Mouse (Mus musculus): Measurements from ENCODE around the gene Lce6a. TPM values are rescaled to one million over a fixed set of nuclear protein-coding genes. Genes with fewer than 3 reads are reported as not detected.

Gene Lce6a
- not detected in 2 replicates for polyA plus RNA-seq (2015; fragmentation: Nextera tagmentation; extraction: Ambion mirVana)

- 80% methylated on average over 2 of the region's 2 CpGs for WGBS
- no peak within 1 kb of the TSS for H3K27ac ChIP-seq (ENCODE audit: low read length)
- no peak for ATAC-seq
These were observed at the start of gene Lce6a for GRCm38 (mm10) chr3:92621560-92621959. TSS of gene Lce6a (minus strand) at chr3:92621660.

GRCm38 (mm10) chr3:92670215-92670614, 48.8 kb upstream of the Lce6a start, which contains the start of gene Lce1a2:
TSS of gene Lce1a2 (minus strand) at chr3:92670315.
- H3K4me1 ChIP-seq (ENCODE audit: control insufficient read depth, insufficient read depth, low read length): no peaks in the 10 kb centered on the region

More at GRCm38 (mm10) chr3:92621560-92621959, at the start of gene Lce6a:
- H3K9ac ChIP-seq (ENCODE audit: low read depth, low read length): no peak within 1 kb of the TSS
- H3K4me3 ChIP-seq (ENCODE audit: low read depth, low read length): no peak within 1 kb of the TSS
- no peaks in the 10 kb centered on the region for H3K36me3 ChIP-seq (ENCODE audit: control insufficient read depth, insufficient read depth, low read length)
- no peaks in the 10 kb centered on the region for H3K27me3 ChIP-seq (ENCODE audit: control insufficient read depth, insufficient read depth, low read depth, low read length)
- H3K4me2 ChIP-seq (ENCODE audit: low read length): no peak within 1 kb of the TSS
- no peaks in the 10 kb centered on the region for H3K4me1 ChIP-seq (ENCODE audit: control insufficient read depth, insufficient read depth, low read length)
- no peaks in the 10 kb centered on the region for H3K9me3 ChIP-seq (replicated peaks; ENCODE audit: control insufficient read depth, low read length, poor library complexity, severe bottlenecking)

GRCm38 (mm10) chr3:92656826-92657225, 35.4 kb upstream of the Lce6a start, which contains the start of gene Lce1b:
TSS of gene Lce1b (minus strand) at chr3:92656926.
- Histone ChIP-seq H3K4me3 (ENCODE audit: low read depth, low read length) (no peak within 1 kb of the TSS), H3K9ac (ENCODE audit: low read depth, low read length) (no peak within 1 kb of the TSS), H3K9me3 (replicated peaks; ENCODE audit: control insufficient read depth, low read length, poor library complexity, severe bottlenecking) (no peaks in the 10 kb centered on the region), H3K4me2 (ENCODE audit: low read length) (no peak within 1 kb of the TSS), H3K36me3 (ENCODE audit: control insufficient read depth, insufficient read depth, low read length) (no peaks in the 10 kb centered on the region), H3K27me3 (ENCODE audit: control insufficient read depth, insufficient read depth, low read depth, low read length) (no peaks in the 10 kb centered on the region), H3K4me1 (ENCODE audit: control insufficient read depth, insufficient read depth, low read length) (no peaks in the 10 kb centered on the region), H3K27ac (ENCODE audit: low read length) (no peak within 1 kb of the TSS)
- no peak for ATAC-seq

More at GRCm38 (mm10) chr3:92670215-92670614, 48.8 kb upstream of the Lce6a start, which contains the start of gene Lce1a2:
- ATAC-seq: no peak
- Histone ChIP-seq H3K36me3 (ENCODE audit: control insufficient read depth, insufficient read depth, low read length) (no peaks in the 10 kb centered on the region), H3K9ac (ENCODE audit: low read depth, low read length) (no peak within 1 kb of the TSS), H3K27me3 (ENCODE audit: control insufficient read depth, insufficient read depth, low read depth, low read length) (no peaks in the 10 kb centered on the region), H3K9me3 (replicated peaks; ENCODE audit: control insufficient read depth, low read length, poor library complexity, severe bottlenecking) (no peaks in the 10 kb centered on the region), H3K27ac (ENCODE audit: low read length) (no peak within 1 kb of the TSS), H3K4me2 (ENCODE audit: low read length) (no peak within 1 kb of the TSS), H3K4me3 (ENCODE audit: low read depth, low read length) (no peak within 1 kb of the TSS)

- no peaks in the 10 kb centered on the region for H3K9me3 ChIP-seq (replicated peaks; ENCODE audit: control insufficient read depth, low read length, poor library complexity, severe bottlenecking)
- H3K9ac ChIP-seq (ENCODE audit: low read depth, low read length): no peak within 1 kb of the TSS
- no peaks in the 10 kb centered on the region for H3K27me3 ChIP-seq (ENCODE audit: control insufficient read depth, insufficient read depth, low read depth, low read length)
- H3K4me2 ChIP-seq (ENCODE audit: low read length): no peak within 1 kb of the TSS
- 87% methylated on average over 1 of the region's 1 CpGs for WGBS
- H3K4me1 ChIP-seq (ENCODE audit: control insufficient read depth, insufficient read depth, low read length): no peaks in the 10 kb centered on the region
- ATAC-seq: no peak
- no peak within 1 kb of the TSS for H3K27ac ChIP-seq (ENCODE audit: low read length)
- no peaks in the 10 kb centered on the region for H3K36me3 ChIP-seq (ENCODE audit: control insufficient read depth, insufficient read depth, low read length)
- H3K4me3 ChIP-seq (ENCODE audit: low read depth, low read length): no peak within 1 kb of the TSS
These were observed 26.7 kb upstream of the Lce6a start, which contains the start of gene Lce1a1 for GRCm38 (mm10) chr3:92648207-92648606. TSS of gene Lce1a1 (minus strand) at chr3:92648307.

- Histone ChIP-seq H3K27ac (ENCODE audit: low read length) (no peak overlapping the region), H3K27me3 (ENCODE audit: control insufficient read depth, insufficient read depth, low read depth, low read length) (no peaks in the 10 kb centered on the region), H3K4me3 (ENCODE audit: low read depth, low read length) (no peak overlapping the region), H3K9ac (ENCODE audit: low read depth, low read length) (no peak overlapping the region), H3K4me2 (ENCODE audit: low read length) (no peak overlapping the region), H3K36me3 (ENCODE audit: control insufficient read depth, insufficient read depth, low read length) (no peaks in the 10 kb centered on the region), H3K9me3 (replicated peaks; ENCODE audit: control insufficient read depth, low read length, poor library complexity, severe bottlenecking) (no peaks in the 10 kb centered on the region), H3K4me1 (ENCODE audit: control insufficient read depth, insufficient read depth, low read length) (no peaks in the 10 kb centered on the region)
- ATAC-seq: no peak
- WGBS: 93% methylated on average over 15 of the region's 15 CpGs
These were observed 18.4 kb upstream of the Lce6a start for GRCm38 (mm10) chr3:92639854-92640253.

GRCm38 (mm10) chr3:92638653-92638991, 17.2 kb upstream of the Lce6a start:
- H3K27ac ChIP-seq (ENCODE audit: low read length): no peak overlapping the region
- no peaks in the 10 kb centered on the region for H3K36me3 ChIP-seq (ENCODE audit: control insufficient read depth, insufficient read depth, low read length)
- H3K4me3 ChIP-seq (ENCODE audit: low read depth, low read length): no peak overlapping the region
- WGBS: 53% methylated on average over 3 of the region's 3 CpGs
- 0 out of 2 replicates have a peak, but pooled peaks have one; percentile 17 for ATAC-seq
- H3K4me1 ChIP-seq (ENCODE audit: control insufficient read depth, insufficient read depth, low read length): no peaks in the 10 kb centered on the region
- no peak overlapping the region for H3K4me2 ChIP-seq (ENCODE audit: low read length)
- no peaks in the 10 kb centered on the region for H3K9me3 ChIP-seq (replicated peaks; ENCODE audit: control insufficient read depth, low read length, poor library complexity, severe bottlenecking)
- no peak overlapping the region for H3K9ac ChIP-seq (ENCODE audit: low read depth, low read length)
- H3K27me3 ChIP-seq (ENCODE audit: control insufficient read depth, insufficient read depth, low read depth, low read length): no peaks in the 10 kb centered on the region

GRCm38 (mm10) chr3:92637745-92638652, 16.5 kb upstream of the Lce6a start:
- no peak overlapping the region for H3K9ac ChIP-seq (ENCODE audit: low read depth, low read length)
- H3K4me3 ChIP-seq (ENCODE audit: low read depth, low read length): no peak overlapping the region
- 21% methylated on average over 1 of the region's 1 CpGs for WGBS
- no peaks in the 10 kb centered on the region for H3K27me3 ChIP-seq (ENCODE audit: control insufficient read depth, insufficient read depth, low read depth, low read length)
- ATAC-seq: peak; percentile 76
- H3K4me1 ChIP-seq (ENCODE audit: control insufficient read depth, insufficient read depth, low read length): no peaks in the 10 kb centered on the region
- H3K36me3 ChIP-seq (ENCODE audit: control insufficient read depth, insufficient read depth, low read length): no peaks in the 10 kb centered on the region
- no peak overlapping the region for H3K27ac ChIP-seq (ENCODE audit: low read length)
- no peak overlapping the region for H3K4me2 ChIP-seq (ENCODE audit: low read length)
- H3K9me3 ChIP-seq (replicated peaks; ENCODE audit: control insufficient read depth, low read length, poor library complexity, severe bottlenecking): no peaks in the 10 kb centered on the region

GRCm38 (mm10) chr3:92609804-92610203, 11.7 kb downstream of the Lce6a start:
- Histone ChIP-seq H3K9ac (ENCODE audit: low read depth, low read length) (no peak overlapping the region), H3K27me3 (ENCODE audit: control insufficient read depth, insufficient read depth, low read depth, low read length) (no peaks in the 10 kb centered on the region), H3K27ac (ENCODE audit: low read length) (no peak overlapping the region), H3K4me2 (ENCODE audit: low read length) (no peak overlapping the region), H3K4me1 (ENCODE audit: control insufficient read depth, insufficient read depth, low read length) (no peaks in the 10 kb centered on the region), H3K36me3 (ENCODE audit: control insufficient read depth, insufficient read depth, low read length) (no peaks in the 10 kb centered on the region), H3K9me3 (replicated peaks; ENCODE audit: control insufficient read depth, low read length, poor library complexity, severe bottlenecking) (no peaks in the 10 kb centered on the region), H3K4me3 (ENCODE audit: low read depth, low read length) (no peak overlapping the region)
- ATAC-seq: no peak
- WGBS: 70% methylated on average over 1 of the region's 1 CpGs

GRCm38 (mm10) chr3:92607392-92607791, 14.1 kb downstream of the Lce6a start, which contains the start of gene 2210017I01Rik:
TSS of gene 2210017I01Rik (minus strand) at chr3:92607492.
- Histone ChIP-seq H3K9me3 (replicated peaks; ENCODE audit: control insufficient read depth, low read length, poor library complexity, severe bottlenecking) (no peaks in the 10 kb centered on the region), H3K27ac (ENCODE audit: low read length) (no peak within 1 kb of the TSS), H3K27me3 (ENCODE audit: control insufficient read depth, insufficient read depth, low read depth, low read length) (no peaks in the 10 kb centered on the region), H3K4me2 (ENCODE audit: low read length) (no peak within 1 kb of the TSS), H3K4me1 (ENCODE audit: control insufficient read depth, insufficient read depth, low read length) (no peaks in the 10 kb centered on the region), H3K9ac (ENCODE audit: low read depth, low read length) (no peak within 1 kb of the TSS), H3K4me3 (ENCODE audit: low read depth, low read length) (no peak within 1 kb of the TSS), H3K36me3 (ENCODE audit: control insufficient read depth, insufficient read depth, low read length) (no peaks in the 10 kb centered on the region)
- ATAC-seq: no peak

All from midbrain, embryonic 16.5 days (tissue).